In the genomic region with DNA sequence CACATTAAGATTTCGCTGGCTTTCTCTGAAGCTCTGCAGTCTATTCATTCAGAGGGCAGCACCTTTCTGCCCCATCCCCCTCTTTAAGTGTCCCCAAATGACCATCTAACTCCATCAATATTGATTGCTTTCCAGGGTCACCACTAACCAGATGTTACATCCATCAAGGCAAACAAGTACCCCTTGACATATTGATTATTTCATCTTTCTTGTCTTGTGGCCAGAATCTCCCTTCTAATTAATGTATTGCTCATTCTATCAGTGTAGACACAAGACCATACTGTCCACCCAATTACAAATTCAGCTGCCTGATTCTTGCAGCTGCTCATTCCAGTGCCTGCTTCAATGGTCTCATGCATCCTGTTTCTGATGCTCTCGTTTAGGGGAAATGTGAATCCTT, we compare ENCODE assay signal across 29 mouse cellular contexts. TPM values are rescaled to one million over a fixed set of nuclear protein-coding genes. Genes with fewer than 3 reads are reported as not detected.
A peak's percentile ranks its signal among the peaks of the same experiment; 100 is the strongest.
DNase-seq lines count a peak whose midpoint lies in the region; ATAC-seq lines count a peak whose summit lies in the region.
"Had no signal": no experiment of that assay in that cellular context is flagged by ENCODE, and none has a peak within 500 bp of the region (broad histone marks: within the 10 kb centered on the region; RNA-seq: fewer than 3 reads in every experiment).

No protein-coding gene starts in this region.

- no peak overlapping the region for H3K4me2 ChIP-seq in hindbrain, embryonic 13.5 days
- no peak overlapping the region for H3K4me2 ChIP-seq in hindbrain, embryonic 14.5 days (replicated peaks)
- H3K4me2 ChIP-seq in midbrain, embryonic 14.5 days (ENCODE audit: low read length): no peak overlapping the region
- H3K4me2 ChIP-seq in midbrain, embryonic 13.5 days (replicated peaks): no peak overlapping the region
- H3K4me2 ChIP-seq: embryonic facial prominence, embryonic 12.5 days; heart, embryonic 12.5 days; intestine, embryonic 15.5 days; limb, embryonic 15.5 days; liver, embryonic 15.5 days; lung, embryonic 14.5 days had no signal

- H3K27me3 ChIP-seq in hindbrain, embryonic 13.5 days: no peaks in the 10 kb centered on the region
- no peaks in the 10 kb centered on the region for H3K27me3 ChIP-seq in hindbrain, embryonic 14.5 days (ENCODE audit: control insufficient read depth, insufficient read depth, low read length)
- no peaks in the 10 kb centered on the region for H3K27me3 ChIP-seq in midbrain, embryonic 14.5 days (ENCODE audit: control insufficient read depth, insufficient read depth, low read length)
- H3K27me3 ChIP-seq in midbrain, embryonic 13.5 days: no peaks in the 10 kb centered on the region
- H3K27me3 ChIP-seq: CH12.LX; embryonic facial prominence, embryonic 12.5 days; heart, embryonic 12.5 days; intestine, embryonic 15.5 days; limb, embryonic 15.5 days; liver, embryonic 15.5 days had no signal

- no peak overlapping the region for H3K9ac ChIP-seq in hindbrain, embryonic 13.5 days
- no peak overlapping the region for H3K9ac ChIP-seq in hindbrain, embryonic 14.5 days
- H3K9ac ChIP-seq in midbrain, embryonic 14.5 days (replicated peaks; ENCODE audit: low read length): no peak overlapping the region
- H3K9ac ChIP-seq in midbrain, embryonic 13.5 days (replicated peaks): no peak overlapping the region
- H3K9ac ChIP-seq: embryonic facial prominence, embryonic 12.5 days; heart, embryonic 12.5 days; intestine, embryonic 15.5 days; limb, embryonic 15.5 days; liver, embryonic 15.5 days; lung, embryonic 14.5 days had no signal

- H3K27ac ChIP-seq in hindbrain, embryonic 13.5 days: no peak overlapping the region
- no peak overlapping the region for H3K27ac ChIP-seq in hindbrain, embryonic 14.5 days
- H3K27ac ChIP-seq in midbrain, embryonic 14.5 days (replicated peaks; ENCODE audit: low read depth, low read length): no peak overlapping the region
- no peak overlapping the region for H3K27ac ChIP-seq in midbrain, embryonic 13.5 days
- H3K27ac ChIP-seq: embryonic facial prominence, embryonic 12.5 days; forebrain, embryonic 10.5 days; heart, adult 2 months; intestine, embryonic 15.5 days; limb, embryonic 10.5 days; limb, embryonic 15.5 days; liver, embryonic 15.5 days had no signal

- H3K36me3 ChIP-seq in hindbrain, embryonic 13.5 days: no peaks in the 10 kb centered on the region
- no peaks in the 10 kb centered on the region for H3K36me3 ChIP-seq in hindbrain, embryonic 14.5 days (replicated peaks; ENCODE audit: control insufficient read depth, insufficient read depth)
- H3K36me3 ChIP-seq in midbrain, embryonic 14.5 days (ENCODE audit: control insufficient read depth, insufficient read depth, low read length): no peaks in the 10 kb centered on the region
- no peaks in the 10 kb centered on the region for H3K36me3 ChIP-seq in midbrain, embryonic 13.5 days
- H3K36me3 ChIP-seq: embryonic facial prominence, embryonic 12.5 days; forebrain, embryonic 10.5 days; heart, embryonic 12.5 days; intestine, embryonic 15.5 days; limb, embryonic 10.5 days; limb, embryonic 15.5 days; liver, embryonic 15.5 days had no signal

- 45% methylated on average over 2 of the region's 2 CpGs for WGBS in hindbrain, embryonic 13.5 days
- 51% methylated on average over 2 of the region's 2 CpGs for WGBS in hindbrain, embryonic 14.5 days
- WGBS in midbrain, embryonic 14.5 days: 67% methylated on average over 2 of the region's 2 CpGs
- 60% methylated on average over 2 of the region's 2 CpGs for WGBS in midbrain, embryonic 13.5 days

- no peaks in the 10 kb centered on the region for H3K9me3 ChIP-seq in hindbrain, embryonic 13.5 days
- no peaks in the 10 kb centered on the region for H3K9me3 ChIP-seq in hindbrain, embryonic 14.5 days (ENCODE audit: control insufficient read depth, low read length)
- H3K9me3 ChIP-seq in midbrain, embryonic 14.5 days (ENCODE audit: control insufficient read depth, low read length): no peaks in the 10 kb centered on the region
- H3K9me3 ChIP-seq in midbrain, embryonic 13.5 days: no peaks in the 10 kb centered on the region
- H3K9me3 ChIP-seq: embryonic facial prominence, embryonic 12.5 days; forebrain, embryonic 10.5 days; heart, embryonic 12.5 days; intestine, embryonic 15.5 days; limb, embryonic 10.5 days; limb, embryonic 15.5 days; liver, embryonic 15.5 days had no signal

- peak; percentile 42 for DNase-seq in embryo, embryonic 10.5 days (ENCODE audit: low spot score)
- no peak for DNase-seq in embryo, embryonic 10 days (ENCODE audit: low spot score)
- no peak for DNase-seq in hindbrain, embryonic 14.5 days (ENCODE audit: low spot score)
- no peak for DNase-seq in midbrain, embryonic 14.5 days
- peak; percentile 10 for DNase-seq in Muller cell, postnatal 12 days (ENCODE audit: inconsistent ontology term)
- no peak for DNase-seq in kidney, postnatal 10 days
- DNase-seq: adrenal gland, adult 8-10 months; cerebellum, adult 9-10 months; cerebellum, postnatal 36 days; heart, adult 2 months; heart, postnatal 4 days; kidney, adult 2 months; kidney, postnatal 4 days; lung, embryonic 14.5 days; lung, postnatal 14 days; thymus, adult 2 months; thymus, postnatal 4 days had no signal

- 0 out of 2 replicates have a peak, but pooled peaks cover 5% of the 10 kb centered on the region for H3K4me1 ChIP-seq in hindbrain, embryonic 13.5 days (replicated peaks)
- H3K4me1 ChIP-seq in hindbrain, embryonic 14.5 days (replicated peaks; ENCODE audit: control insufficient read depth, insufficient read depth, low read length): 0 out of 2 replicates have a peak, but pooled peaks cover 4% of the 10 kb centered on the region
- H3K4me1 ChIP-seq in midbrain, embryonic 14.5 days (ENCODE audit: control insufficient read depth, insufficient read depth, low read length): no peaks in the 10 kb centered on the region
- no peaks in the 10 kb centered on the region for H3K4me1 ChIP-seq in midbrain, embryonic 13.5 days (replicated peaks)
- H3K4me1 ChIP-seq: embryonic facial prominence, embryonic 12.5 days; heart, embryonic 12.5 days; intestine, embryonic 15.5 days; limb, embryonic 15.5 days; liver, embryonic 15.5 days had no signal

- peak; percentile 64; the same call in 1 of the 2 replicates for ATAC-seq in hindbrain, embryonic 13.5 days (ENCODE audit: low FRiP score)
- no peak for ATAC-seq in hindbrain, embryonic 14.5 days (ENCODE audit: low FRiP score)
- 0 out of 2 replicates have a peak, but pooled peaks have one; percentile 28 for ATAC-seq in midbrain, embryonic 14.5 days (ENCODE audit: low FRiP score, low TSS enrichment)
- no peak for ATAC-seq in midbrain, embryonic 13.5 days
- ATAC-seq: forebrain, embryonic 16.5 days; hindbrain, embryonic 16.5 days; intestine, embryonic 15.5 days had no signal

- H3K4me3 ChIP-seq in hindbrain, embryonic 13.5 days: no peak overlapping the region
- H3K4me3 ChIP-seq in hindbrain, embryonic 14.5 days (replicated peaks; ENCODE audit: low read length): no peak overlapping the region
- no peak overlapping the region for H3K4me3 ChIP-seq in midbrain, embryonic 14.5 days (replicated peaks; ENCODE audit: low read depth, low read length)
- no peak overlapping the region for H3K4me3 ChIP-seq in midbrain, embryonic 13.5 days (replicated peaks)
- H3K4me3 ChIP-seq: embryonic facial prominence, embryonic 12.5 days; forebrain, embryonic 10.5 days; heart, adult 2 months; heart, embryonic 12.5 days; intestine, embryonic 15.5 days; limb, embryonic 10.5 days; limb, embryonic 15.5 days; liver, embryonic 15.5 days had no signal

RNA-seq across cellular contexts. Expression of gene Pter, which starts 36.8 kb away (rescaled TPM):
- 6.4 and 9.1 TPM in 2 replicates for polyA plus RNA-seq in hindbrain, embryonic 13.5 days (2015; fragmentation: Nextera tagmentation; extraction: Ambion mirVana)
- 10.3 and 11.7 TPM in 2 replicates for polyA plus RNA-seq in hindbrain, embryonic 14.5 days (2014; fragmentation: Nextera tagmentation; extraction: Ambion mirVana)
- polyA plus RNA-seq in midbrain, embryonic 14.5 days (2014; fragmentation: Nextera tagmentation; extraction: Ambion mirVana): 3.4 and 4.8 TPM in 2 replicates
- 4.1 and 5.6 TPM in 2 replicates for polyA plus RNA-seq in midbrain, embryonic 13.5 days (2015; fragmentation: Nextera tagmentation; extraction: Ambion mirVana)

Comparison
In these comparisons a context has a peak if more than half of its experiments do, and no peak if none do; other contexts are left out.
1. DNase-seq: peak in embryo, embryonic 10.5 days (single experiment) and Muller cell, postnatal 12 days (single experiment); none in embryo, embryonic 10 days (single experiment), hindbrain, embryonic 14.5 days (single experiment), midbrain, embryonic 14.5 days (single experiment) and kidney, postnatal 10 days (single experiment).
2. ATAC-seq: peak in hindbrain, embryonic 13.5 days (single experiment) and midbrain, embryonic 14.5 days (single experiment); none in hindbrain, embryonic 14.5 days (single experiment) and midbrain, embryonic 13.5 days (single experiment).